Mouse (Mus musculus) pancreas, adult 10 weeks (tissue): Measurements from ENCODE around the gene Wdr47. TPM values are rescaled to one million over a fixed set of nuclear protein-coding genes. Genes with fewer than 3 reads are reported as not detected.

Experiments
- polyA plus RNA-seq: library from polyadenylated mRNA; stranded (reverse); fragments of 350-450 nt; fragmentation: Illumina TruSeq; extraction: RNeasy Lipid Tissue Mini Kit (QIAGEN cat#74804); gene quantifications from one replicate; pipeline ENCODE4 v1.2.3, GENCODE M21; 2015; ENCODE audit warnings: low read depth, low replicate concordance; ENCODE audit not compliant: insufficient read depth

Gene Wdr47
- polyA plus RNA-seq, result 2.2 TPM

DNA sequence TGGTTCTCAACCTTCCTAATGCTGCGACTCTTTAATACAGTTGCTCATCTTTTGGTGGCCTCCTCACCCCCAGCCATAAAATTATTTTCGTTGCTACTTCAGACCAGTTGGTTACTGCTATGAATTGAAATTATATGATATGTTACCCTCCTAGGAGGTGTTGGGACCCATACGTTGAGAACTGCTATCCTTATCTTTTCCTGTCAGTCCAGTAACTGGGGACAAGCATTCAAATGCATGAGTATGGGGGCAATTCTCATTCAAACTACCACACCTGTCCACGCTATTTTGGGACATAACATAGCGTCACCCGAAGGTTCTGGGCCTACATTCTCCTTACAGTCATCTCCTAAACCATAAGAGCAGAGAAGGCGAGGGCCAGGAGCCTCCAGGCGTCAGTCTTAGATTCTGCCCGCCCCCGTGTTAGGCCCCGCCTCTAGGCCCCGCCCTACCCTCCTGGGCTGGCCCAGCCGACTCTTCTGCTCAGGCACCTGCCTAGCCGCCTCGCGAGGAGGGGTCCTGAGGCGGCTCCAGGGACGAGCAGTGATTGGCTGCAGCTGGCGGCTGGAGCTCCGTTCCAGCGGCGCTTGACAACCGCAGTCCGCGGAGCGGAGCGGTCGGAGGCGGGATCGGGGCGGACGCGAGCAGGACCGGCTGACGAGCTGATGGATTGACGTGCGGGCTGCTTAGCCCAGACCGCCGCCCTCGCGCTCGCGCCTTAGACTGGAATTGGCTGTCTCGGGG is at the start of gene Wdr47:
Gene Wdr47, plus strand, starts transcription at position 494 of the 744 bp plus-strand sequence.

DNA sequence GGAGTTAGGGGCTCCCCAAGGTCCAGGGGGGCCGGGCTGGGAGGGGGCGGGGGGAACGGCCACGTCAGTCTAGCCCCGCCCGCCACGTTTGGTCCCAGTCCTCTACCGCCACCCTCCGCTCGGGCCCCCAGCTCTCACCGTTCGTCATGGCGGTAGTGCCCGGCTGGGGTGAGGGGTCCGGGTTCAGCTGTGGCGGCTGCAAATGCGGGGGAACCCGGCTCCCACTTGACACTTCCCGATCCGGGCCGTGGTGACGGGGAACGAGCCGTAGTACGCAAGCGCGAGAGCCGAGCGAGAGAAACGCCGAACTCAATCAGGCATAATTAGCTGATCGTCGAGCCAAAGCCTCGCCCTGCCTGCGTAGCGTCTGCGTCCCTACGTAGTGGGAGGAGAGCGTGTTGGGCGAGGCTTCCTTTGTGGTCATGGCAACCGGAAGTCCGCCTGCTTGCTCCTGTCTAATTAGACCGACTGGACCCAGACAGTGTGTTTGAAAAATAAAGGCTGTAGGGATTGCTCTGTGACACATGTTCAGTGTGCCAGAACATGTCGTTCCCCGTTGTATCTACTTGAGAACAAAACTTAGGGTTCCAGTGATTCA is 28.8 kb upstream of the Wdr47 start, which contains the start of gene Tmem167b:
Gene Tmem167b, minus strand, starts transcription at position 334 of the 598 bp plus-strand sequence.

DNA sequence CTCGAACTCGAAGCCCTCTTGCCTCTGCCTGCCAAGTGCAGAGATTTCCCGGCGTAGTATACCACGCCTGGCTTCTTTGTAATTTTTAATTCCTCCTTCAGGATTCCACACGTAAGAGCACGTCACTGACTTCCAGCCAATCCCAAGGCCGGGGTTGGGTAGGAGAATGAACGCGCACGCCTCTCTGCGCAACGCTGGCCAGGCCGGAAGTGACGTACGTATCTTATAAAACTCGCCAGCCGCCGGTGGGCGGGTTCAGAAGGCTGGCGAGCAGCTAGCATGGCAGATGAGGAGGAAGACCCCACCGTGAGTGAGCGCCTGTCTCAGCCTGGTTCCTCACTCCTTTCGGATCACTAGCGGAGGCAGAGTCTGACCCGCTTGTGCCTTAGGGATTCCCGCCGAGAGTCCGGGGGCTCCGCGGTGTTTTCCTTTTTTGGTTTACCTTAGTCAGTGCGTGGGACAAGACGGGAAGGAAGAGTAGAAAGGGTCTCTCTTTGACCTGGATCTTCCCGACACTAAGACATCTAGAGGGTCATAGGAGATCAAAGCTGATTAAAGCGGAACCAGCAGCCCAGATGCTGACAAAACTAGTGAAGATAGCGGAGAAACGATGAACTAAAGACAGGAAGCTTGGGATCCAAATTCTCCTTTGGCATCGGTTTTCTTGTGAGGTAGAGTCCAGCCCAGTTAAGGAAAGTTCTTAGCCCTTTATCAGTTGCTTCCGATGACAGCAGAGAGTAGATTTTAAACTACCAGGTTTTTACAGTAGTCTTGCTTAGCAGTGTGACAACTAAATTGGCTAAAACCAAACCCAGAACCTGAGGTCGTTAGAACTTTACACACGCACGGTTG is 19.4 kb upstream of the Wdr47 start, which contains the start of gene Taf13:
Gene Taf13, plus strand, starts transcription at position 256 of the 852 bp plus-strand sequence.

DNA sequence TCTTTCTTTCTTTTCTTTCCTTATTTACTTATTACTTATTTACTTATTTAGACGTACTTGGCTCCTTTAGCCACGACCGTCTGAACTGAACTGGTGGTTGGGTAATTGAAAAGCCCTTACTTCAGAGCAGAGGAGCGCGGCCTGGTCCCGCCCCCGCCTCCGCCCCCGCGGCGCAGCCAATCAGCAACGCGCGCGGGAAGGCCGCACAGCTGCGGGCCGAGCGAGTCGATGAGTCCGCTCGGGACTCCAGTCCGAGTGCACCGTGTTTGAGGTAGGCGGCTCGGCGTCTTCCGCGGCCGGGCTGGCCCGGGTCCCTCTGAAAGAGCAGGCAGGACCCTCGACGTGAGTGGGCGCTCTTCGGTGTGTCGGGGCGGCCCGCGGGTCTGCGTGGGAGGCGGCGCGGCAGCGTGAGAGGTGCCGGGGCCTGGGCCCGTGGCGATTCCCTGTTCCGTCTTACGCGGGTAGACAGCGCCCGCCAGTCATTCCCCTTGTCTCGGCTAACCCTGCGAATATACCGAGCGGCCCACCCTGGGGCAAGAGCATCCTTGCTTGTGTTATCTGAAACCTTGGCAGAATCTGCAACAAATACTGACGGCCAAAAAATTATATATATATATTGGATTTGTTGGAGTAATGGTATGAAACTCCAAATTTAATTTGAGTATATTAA is 62.8 kb downstream of the Wdr47 start, which contains the start of gene Clcc1:
Gene Clcc1, plus strand, starts transcription at position 204 of the 670 bp plus-strand sequence.

Other genes starting within 250 kb of the Wdr47 start
- not detected for gene Mybphl, start 226.4 kb upstream of the Wdr47 start, polyA plus RNA-seq
- 0.50 TPM for gene Psrc1, start 207.4 kb upstream of the Wdr47 start, polyA plus RNA-seq
- 6.2 TPM for gene Celsr2, start 175.7 kb upstream of the Wdr47 start, polyA plus RNA-seq
- 25.2 TPM for gene Sars, start 146.1 kb upstream of the Wdr47 start, polyA plus RNA-seq
- not detected for gene 1700013F07Rik, start 57.1 kb upstream of the Wdr47 start, polyA plus RNA-seq
- 14.1 TPM for gene 5330417C22Rik, start 54.7 kb upstream of the Wdr47 start, polyA plus RNA-seq
- 10.0 TPM for gene Tmem167b, start 28.8 kb upstream of the Wdr47 start, polyA plus RNA-seq
- 4.4 TPM for gene Taf13, start 19.6 kb upstream of the Wdr47 start, polyA plus RNA-seq
- gene Clcc1, start 62.6 kb downstream of the Wdr47 start, polyA plus RNA-seq, result 8.0 TPM
- gene Gpsm2, start 131.0 kb downstream of the Wdr47 start, polyA plus RNA-seq, result 1.1 TPM
- not detected for gene Aknad1, start 148.4 kb downstream of the Wdr47 start, polyA plus RNA-seq
- gene Stxbp3, start 249.2 kb downstream of the Wdr47 start, polyA plus RNA-seq, result 11.4 TPM